Mouse (Mus musculus) thymus, adult 2 months (tissue): ENCODE results near the gene Tex22. TPM values are rescaled to one million over a fixed set of nuclear protein-coding genes. Genes with fewer than 3 reads are reported as not detected.

Experiments
- DNase-seq: peaks from one replicate; pipeline ENCODE4 v3.0.0; 2021
- H3K27ac ChIP-seq: fragments of 200-500 bp; 2 replicates; pipeline ENCODE4 v1.5.1; 2012; ENCODE audit warnings: low read length, control low read depth; ENCODE audit not compliant: control insufficient read depth, insufficient read depth
- H3K27me3 ChIP-seq: fragments of 200-500 bp; 2 replicates; pipeline ENCODE4 v1.6.1; 2012; ENCODE audit warnings: mild to moderate bottlenecking, low read length, moderate library complexity, mixed read lengths; ENCODE audit not compliant: control insufficient read depth, insufficient read depth
- H3K36me3 ChIP-seq: fragments of 200-500 bp; 2 replicates; pipeline ENCODE4 v1.6.1; 2012; ENCODE audit warnings: mild to moderate bottlenecking, low read length, moderate library complexity; ENCODE audit not compliant: control insufficient read depth, insufficient read depth
- H3K4me1 ChIP-seq: fragments of 200-500 bp; replicated peaks from 2 replicates; pipeline ENCODE4 v1.6.1; 2012; ENCODE audit warnings: low read length; ENCODE audit not compliant: control insufficient read depth, insufficient read depth
- H3K4me3 ChIP-seq: fragments of 200-500 bp; 2 replicates; pipeline ENCODE4 v1.5.1; 2012; ENCODE audit warnings: mild to moderate bottlenecking, low read length, control low read depth, moderate library complexity; ENCODE audit not compliant: control insufficient read depth, insufficient read depth
- CTCF ChIP-seq: fragments of 200-500 bp; IDR thresholded peaks from 2 replicates; pipeline ENCODE4 v1.5.1; 2012; ENCODE audit warnings: mild to moderate bottlenecking, control low read depth, low read length, moderate library complexity, borderline replicate concordance; ENCODE audit not compliant: control insufficient read depth, poor library complexity, insufficient read depth; ENCODE audit errors: extremely low read depth
- POLR2A ChIP-seq: fragments of 200-500 bp; IDR thresholded peaks from 2 replicates; pipeline ENCODE4 v1.6.1; 2012; ENCODE audit warnings: mild to moderate bottlenecking, low read length, control low read depth, moderate library complexity; ENCODE audit not compliant: control insufficient read depth, poor library complexity, insufficient read depth; ENCODE audit errors: extremely low read depth
- WGBS: fragments of 180-500 bp; shearing (Covaris S2); methylation state at CpG from one replicate; pipeline ENCODE4 v1.1.7; 2018; 5-methylcytosine and 5-hydroxymethylcytosine counted together
- polyA plus RNA-seq: library from polyadenylated mRNA; depleted of rRNA; stranded (reverse); fragments of >200 nt; gene quantifications from 2 replicates; pipeline ENCODE4 v1.2.3, GENCODE M21; 2012; rRNA removed

Gene Tex22
- 0.31 and 0.66 TPM in 2 replicates for polyA plus RNA-seq

GRCm38 (mm10) chr12:113074329-113075062 is at the start of gene Tex22:
TSS of gene Tex22 (plus strand) at chr12:113074502.
- Histone ChIP-seq H3K4me1 (peaks cover 18% of the 10 kb centered on the region), H3K27ac (peak within 1 kb of the TSS; percentile 46), H3K4me3 (peak within 1 kb of the TSS; percentile 54), H3K36me3 (no peaks in the 10 kb centered on the region), H3K27me3 (no peaks in the 10 kb centered on the region)
- peak; percentile 85 for DNase-seq
- peak; percentile 68; the same call in 1 of the 2 replicates for TF ChIP-seq POLR2A
- peak; percentile 31; the same call in 1 of the 2 replicates for TF ChIP-seq CTCF
- 1% methylated on average over 32 of the region's 32 CpGs for WGBS

DNA sequence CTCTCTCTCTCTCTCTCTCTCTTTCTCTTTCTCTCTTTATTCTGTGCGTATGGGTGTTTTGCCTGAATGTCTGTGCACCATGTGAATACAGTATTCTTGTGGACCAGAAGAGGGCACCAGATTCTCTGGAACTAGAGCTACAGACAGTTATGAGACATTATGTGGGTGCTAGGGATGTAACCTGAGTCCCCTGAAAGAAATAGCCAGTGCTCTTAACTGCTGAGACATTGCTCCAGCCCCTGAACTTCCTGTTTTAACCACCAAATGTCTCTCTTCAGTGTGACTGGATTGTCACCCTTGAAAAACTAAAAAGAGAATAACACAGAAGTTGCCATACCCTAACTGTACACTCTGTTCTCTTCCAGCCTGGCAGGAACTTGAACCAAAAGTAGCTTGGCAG is 47.7 kb upstream of the Tex22 start:
- H3K4me3 ChIP-seq: no peak overlapping the region
- no peak overlapping the region for H3K27ac ChIP-seq
- peaks cover 18% of the 10 kb centered on the region for H3K4me1 ChIP-seq
- H3K36me3 ChIP-seq: no peaks in the 10 kb centered on the region
- no peaks in the 10 kb centered on the region for H3K27me3 ChIP-seq
- no peak for DNase-seq
- no peak for TF ChIP-seq CTCF
- 97% methylated on average over 1 of the region's 1 CpGs for WGBS

GRCm38 (mm10) chr12:113027495-113027894 is 46.8 kb upstream of the Tex22 start:
- H3K27ac ChIP-seq: no peak overlapping the region
- no peaks in the 10 kb centered on the region for H3K36me3 ChIP-seq
- H3K4me1 ChIP-seq: peaks cover 18% of the 10 kb centered on the region
- H3K27me3 ChIP-seq: no peaks in the 10 kb centered on the region
- no peak for DNase-seq
- H3K4me3 ChIP-seq: no peak overlapping the region
- 93% methylated on average over 2 of the region's 2 CpGs for WGBS
- TF ChIP-seq CTCF: no peak
- TF ChIP-seq POLR2A: no peak

GRCm38 (mm10) chr12:113028067-113028466 is 46.2 kb upstream of the Tex22 start:
- TF ChIP-seq POLR2A (no peak), CTCF (no peak)
- no peak overlapping the region for H3K4me3 ChIP-seq
- no peaks in the 10 kb centered on the region for H3K36me3 ChIP-seq
- WGBS: 89% methylated on average over 5 of the region's 5 CpGs
- peaks cover 18% of the 10 kb centered on the region for H3K4me1 ChIP-seq
- no peak overlapping the region for H3K27ac ChIP-seq
- no peak for DNase-seq
- no peaks in the 10 kb centered on the region for H3K27me3 ChIP-seq

- TF ChIP-seq POLR2A (no peak), CTCF (no peak)
- 88% methylated on average over 9 of the region's 9 CpGs for whole genome bisulfite sequencing
- Histone ChIP-seq H3K4me1 (peaks cover 18% of the 10 kb centered on the region), H3K36me3 (no peaks in the 10 kb centered on the region), H3K27me3 (no peaks in the 10 kb centered on the region), H3K27ac (no peak overlapping the region), H3K4me3 (no peak overlapping the region)
- no peak for DNase-seq
Measured at GRCm38 (mm10) chr12:113028898-113029297, 45.4 kb upstream of the Tex22 start.

GRCm38 (mm10) chr12:113030046-113030445 is 44.3 kb upstream of the Tex22 start:
- no peak for TF ChIP-seq POLR2A
- no peak for TF ChIP-seq CTCF
- no peak overlapping the region for H3K27ac ChIP-seq
- no peaks in the 10 kb centered on the region for H3K27me3 ChIP-seq
- WGBS: 46% methylated on average over 4 of the region's 4 CpGs
- H3K4me3 ChIP-seq: no peak overlapping the region
- no peaks in the 10 kb centered on the region for H3K36me3 ChIP-seq
- DNase-seq: no peak
- H3K4me1 ChIP-seq: peaks cover 18% of the 10 kb centered on the region
